Mouse (Mus musculus) thymus, adult 2 months (tissue): Measurements from ENCODE around the gene Dapl1. TPM values are rescaled to one million over a fixed set of nuclear protein-coding genes. Genes with fewer than 3 reads are reported as not detected.

Source experiments
- DNase-seq: peaks from one replicate; pipeline ENCODE4 v3.0.0; 2021
- H3K27ac ChIP-seq: fragments of 200-500 bp; 2 replicates; pipeline ENCODE4 v1.5.1; 2012; ENCODE audit warnings: low read length, control low read depth; ENCODE audit not compliant: control insufficient read depth, insufficient read depth
- H3K27me3 ChIP-seq: fragments of 200-500 bp; 2 replicates; pipeline ENCODE4 v1.6.1; 2012; ENCODE audit warnings: mild to moderate bottlenecking, low read length, moderate library complexity, mixed read lengths; ENCODE audit not compliant: control insufficient read depth, insufficient read depth
- H3K36me3 ChIP-seq: fragments of 200-500 bp; 2 replicates; pipeline ENCODE4 v1.6.1; 2012; ENCODE audit warnings: mild to moderate bottlenecking, low read length, moderate library complexity; ENCODE audit not compliant: control insufficient read depth, insufficient read depth
- H3K4me1 ChIP-seq: fragments of 200-500 bp; replicated peaks from 2 replicates; pipeline ENCODE4 v1.6.1; 2012; ENCODE audit warnings: low read length; ENCODE audit not compliant: control insufficient read depth, insufficient read depth
- H3K4me3 ChIP-seq: fragments of 200-500 bp; 2 replicates; pipeline ENCODE4 v1.5.1; 2012; ENCODE audit warnings: mild to moderate bottlenecking, low read length, control low read depth, moderate library complexity; ENCODE audit not compliant: control insufficient read depth, insufficient read depth
- CTCF ChIP-seq: fragments of 200-500 bp; IDR thresholded peaks from 2 replicates; pipeline ENCODE4 v1.5.1; 2012; ENCODE audit warnings: mild to moderate bottlenecking, control low read depth, low read length, moderate library complexity, borderline replicate concordance; ENCODE audit not compliant: control insufficient read depth, poor library complexity, insufficient read depth; ENCODE audit errors: extremely low read depth
- POLR2A ChIP-seq: fragments of 200-500 bp; IDR thresholded peaks from 2 replicates; pipeline ENCODE4 v1.6.1; 2012; ENCODE audit warnings: mild to moderate bottlenecking, low read length, control low read depth, moderate library complexity; ENCODE audit not compliant: control insufficient read depth, poor library complexity, insufficient read depth; ENCODE audit errors: extremely low read depth
- WGBS: fragments of 180-500 bp; shearing (Covaris S2); methylation state at CpG from one replicate; pipeline ENCODE4 v1.1.7; 2018; 5-methylcytosine and 5-hydroxymethylcytosine counted together
- polyA plus RNA-seq: library from polyadenylated mRNA; depleted of rRNA; stranded (reverse); fragments of >200 nt; gene quantifications from 2 replicates; pipeline ENCODE4 v1.2.3, GENCODE M21; 2012

Dapl1 gene
- polyA plus RNA-seq, 1 experiment: 4.7 TPM

DNA sequence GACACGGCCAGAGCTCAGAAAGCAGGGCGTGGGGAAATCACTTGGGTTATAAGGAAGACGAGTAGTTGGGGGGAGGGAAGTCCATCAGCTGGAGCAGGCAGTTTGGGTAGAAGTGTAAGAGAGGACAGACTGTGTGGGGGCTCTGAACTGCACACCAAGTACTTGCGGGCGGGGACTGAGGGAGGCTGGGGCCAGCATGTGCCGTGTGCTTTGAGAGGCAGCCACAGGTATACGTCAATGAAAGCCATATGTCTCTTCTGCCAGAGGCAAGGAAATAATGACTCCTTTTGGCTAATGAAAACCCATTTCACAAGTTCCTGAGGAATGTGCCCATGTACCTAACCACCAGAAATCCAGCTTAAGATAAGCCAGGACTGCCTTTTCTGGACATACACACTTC, 53.6 kb downstream of the Dapl1 start:
- 92% methylated on average over 7 of the region's 7 CpGs for WGBS
- Histone ChIP-seq H3K27ac (no peak overlapping the region), H3K27me3 (no peaks in the 10 kb centered on the region), H3K4me1 (no peaks in the 10 kb centered on the region), H3K4me3 (no peak overlapping the region), H3K36me3 (no peaks in the 10 kb centered on the region)
- TF ChIP-seq POLR2A (no peak), CTCF (no peak)
- DNase-seq: no peak

DNA sequence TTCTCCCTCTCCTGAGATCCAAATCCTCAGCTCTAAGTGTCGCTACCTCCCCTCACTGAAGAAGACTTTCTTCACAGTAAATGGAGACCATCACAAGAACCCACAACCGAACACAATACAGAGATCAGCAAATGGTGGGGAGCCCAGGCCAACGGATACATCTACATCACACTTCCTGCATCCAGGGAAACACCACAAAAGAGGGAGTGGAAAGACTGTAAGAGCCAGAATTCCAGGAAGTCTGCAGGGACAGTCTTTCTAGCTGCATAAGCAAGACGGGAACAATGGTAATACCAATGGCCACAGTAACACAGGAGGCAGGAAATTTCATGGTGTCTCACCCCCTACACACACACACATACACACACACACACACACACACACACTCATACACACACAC, 55.3 kb downstream of the Dapl1 start:
- no peaks in the 10 kb centered on the region for H3K4me1 ChIP-seq
- no peak overlapping the region for H3K4me3 ChIP-seq
- no peaks in the 10 kb centered on the region for H3K27me3 ChIP-seq
- H3K27ac ChIP-seq: no peak overlapping the region
- H3K36me3 ChIP-seq: no peaks in the 10 kb centered on the region
- WGBS: 75% methylated on average over 4 of the region's 4 CpGs
- DNase-seq: no peak
- TF ChIP-seq POLR2A (no peak), CTCF (no peak)

DNA sequence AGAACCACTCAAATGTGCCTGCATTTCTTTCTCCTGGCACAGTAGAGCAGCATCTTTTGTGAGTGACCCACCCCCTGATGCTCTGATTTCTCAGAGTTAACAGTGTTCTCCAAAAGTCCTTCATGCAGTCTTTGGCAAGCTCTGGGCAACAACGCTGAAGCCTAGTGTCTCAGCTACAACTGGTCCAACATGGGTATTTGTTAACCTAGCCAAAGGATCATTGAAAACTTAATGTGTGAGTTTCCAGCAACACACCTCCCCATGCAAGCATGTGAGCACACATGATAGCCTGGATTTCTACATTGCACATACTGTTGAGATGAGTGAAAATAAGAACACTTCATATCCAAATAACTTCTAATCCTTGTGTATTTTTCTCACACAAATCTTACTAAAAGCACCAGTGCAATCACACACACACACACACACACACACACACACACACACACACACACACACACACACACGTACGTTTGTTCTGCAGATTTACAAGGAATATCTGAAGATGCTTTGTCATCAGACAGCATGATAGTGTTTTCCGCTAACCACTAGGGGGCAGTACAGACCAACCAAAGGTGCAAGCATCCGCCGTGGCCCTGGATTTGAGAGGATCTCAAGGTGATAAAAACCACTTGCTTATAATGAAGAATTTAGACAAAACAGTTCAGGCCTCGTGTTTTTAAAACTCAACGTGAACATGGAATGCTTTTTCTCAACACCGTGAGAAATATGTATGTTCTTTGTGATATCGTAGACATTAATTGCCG, 56.9 kb downstream of the Dapl1 start:
- H3K27ac ChIP-seq: no peak overlapping the region
- H3K27me3 ChIP-seq: no peaks in the 10 kb centered on the region
- H3K4me1 ChIP-seq: no peaks in the 10 kb centered on the region
- TF ChIP-seq CTCF (no peak), POLR2A (no peak)
- no peaks in the 10 kb centered on the region for H3K36me3 ChIP-seq
- peak; percentile 80 for DNase-seq
- no peak overlapping the region for H3K4me3 ChIP-seq
- WGBS: 29% methylated on average over 11 of the region's 11 CpGs

DNA sequence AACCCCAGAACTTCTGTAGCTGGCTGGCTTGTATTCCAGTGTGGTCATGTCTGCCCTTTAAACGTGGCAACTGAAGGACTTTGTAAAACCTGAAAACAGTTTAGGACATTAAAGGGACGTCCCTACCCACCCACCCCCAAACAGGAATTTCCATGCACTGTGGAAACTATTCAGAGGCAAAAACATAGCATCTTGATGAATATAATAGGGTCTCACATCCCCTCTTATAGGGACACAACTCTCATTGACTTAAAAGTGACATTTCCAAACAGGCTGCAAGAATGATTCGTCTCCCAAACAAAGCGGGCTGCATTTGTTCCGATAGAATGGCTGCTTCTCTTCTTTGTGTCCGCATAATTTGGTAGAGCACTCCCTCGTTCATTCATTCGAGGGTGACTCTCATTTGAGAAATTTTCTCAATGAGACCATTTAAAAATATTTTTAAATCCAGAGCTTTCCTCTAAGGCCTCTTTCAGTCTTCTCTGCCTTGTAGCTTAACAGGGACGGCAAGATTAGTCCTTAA, 59.2 kb downstream of the Dapl1 start:
- Histone ChIP-seq H3K27ac (no peak overlapping the region), H3K36me3 (no peaks in the 10 kb centered on the region), H3K4me1 (no peaks in the 10 kb centered on the region), H3K27me3 (no peaks in the 10 kb centered on the region), H3K4me3 (no peak overlapping the region)
- WGBS: 91% methylated on average over 9 of the region's 9 CpGs
- TF ChIP-seq CTCF: no peak
- TF ChIP-seq POLR2A: no peak
- no peak for DNase-seq

DNA sequence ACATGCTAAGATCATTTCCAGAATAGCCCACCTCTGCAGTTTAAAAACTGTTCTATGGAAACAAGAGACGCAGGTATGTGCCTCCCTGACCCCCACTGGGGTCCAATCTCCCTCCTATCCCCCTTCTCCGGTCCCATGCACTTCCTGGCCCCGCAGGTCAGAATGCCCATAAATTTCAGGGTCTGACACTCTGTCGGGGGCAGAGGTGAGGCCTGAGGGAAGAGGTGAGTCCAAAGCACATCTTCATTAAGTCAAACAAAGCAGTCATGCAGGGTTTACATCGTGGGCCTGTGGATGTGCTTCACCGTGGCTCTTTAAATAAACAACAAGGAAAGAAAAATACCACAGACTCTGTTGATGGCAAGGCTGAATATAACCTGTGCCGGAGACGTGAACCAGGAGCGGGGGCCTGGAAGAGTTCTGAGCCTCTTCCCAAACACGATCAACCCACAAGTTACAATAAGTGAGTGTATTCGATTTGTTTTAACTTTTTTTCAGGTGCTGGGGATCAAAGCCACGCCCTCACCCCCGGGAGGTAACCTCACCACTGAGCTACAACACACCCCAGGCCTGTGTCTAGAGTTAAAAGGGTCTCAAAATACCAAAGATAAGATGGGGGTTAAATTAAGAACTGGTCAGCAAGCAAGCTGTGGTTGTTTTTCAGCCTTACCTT, 59.9 kb downstream of the Dapl1 start:
- 80% methylated on average over 13 of the region's 13 CpGs for WGBS
- Histone ChIP-seq H3K4me1 (no peaks in the 10 kb centered on the region), H3K27ac (no peak overlapping the region), H3K4me3 (no peak overlapping the region), H3K27me3 (no peaks in the 10 kb centered on the region), H3K36me3 (no peaks in the 10 kb centered on the region)
- no peak for DNase-seq
- TF ChIP-seq POLR2A: no peak
- TF ChIP-seq CTCF: no peak

DNA sequence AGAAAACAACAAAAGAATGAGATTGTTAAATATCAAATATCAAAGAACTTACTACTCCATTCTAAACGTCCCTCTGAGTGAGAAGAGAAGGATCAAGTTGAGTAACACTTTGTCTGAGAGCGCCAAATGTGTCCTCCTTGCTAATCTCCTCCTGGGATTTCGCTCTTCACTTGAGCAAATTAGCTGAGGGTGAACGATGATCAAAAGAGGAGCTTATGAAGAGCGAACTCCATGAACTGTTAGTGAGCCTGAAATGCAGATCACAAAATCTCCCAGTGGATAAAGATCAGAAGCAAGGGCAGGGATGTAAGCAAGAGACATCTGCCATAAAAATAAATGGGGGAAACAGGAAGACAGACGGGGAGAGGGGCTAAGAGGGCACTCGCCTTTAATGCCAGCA, 60.5 kb downstream of the Dapl1 start:
- TF ChIP-seq CTCF (no peak), POLR2A (no peak)
- H3K27me3 ChIP-seq: no peaks in the 10 kb centered on the region
- no peak overlapping the region for H3K27ac ChIP-seq
- H3K4me3 ChIP-seq: no peak overlapping the region
- no peaks in the 10 kb centered on the region for H3K4me1 ChIP-seq
- H3K36me3 ChIP-seq: no peaks in the 10 kb centered on the region
- DNase-seq: no peak
- WGBS: 89% methylated on average over 7 of the region's 7 CpGs
